Mouse (Mus musculus) liver, embryonic 18 days (tissue): ENCODE measurements around the gene Olfr1239. TPM values are rescaled to one million over a fixed set of nuclear protein-coding genes. Genes with fewer than 3 reads are reported as not detected.

Experiments
- polyA plus RNA-seq: library from polyadenylated mRNA; depleted of rRNA; stranded (reverse); fragments of >200 nt; gene quantifications from 2 replicates; pipeline ENCODE4 v1.2.3, GENCODE M21; 2012; rRNA removed

Gene Olfr1239
- not detected in 2 replicates for polyA plus RNA-seq

DNA sequence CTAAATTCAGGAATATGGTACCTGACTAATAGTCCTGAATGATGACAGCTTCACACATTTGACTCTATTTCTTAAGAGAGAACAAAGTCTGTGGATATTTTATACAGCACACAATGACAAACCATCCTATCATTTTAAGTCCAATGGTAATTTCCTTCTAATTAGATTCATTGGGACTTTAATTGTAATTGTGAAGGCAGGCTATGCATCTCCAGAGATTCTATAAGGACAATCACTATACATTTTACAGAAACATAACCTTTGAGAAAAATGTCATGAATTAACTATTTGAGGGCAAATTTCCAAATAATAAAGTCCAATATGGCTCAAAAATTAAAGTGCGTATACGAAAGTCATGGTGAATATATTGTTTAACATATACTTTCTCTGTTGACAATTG lies at the start of gene Olfr1239:
TSS of gene Olfr1239 (minus strand) at position 101 of the 400 bp plus-strand sequence.

DNA sequence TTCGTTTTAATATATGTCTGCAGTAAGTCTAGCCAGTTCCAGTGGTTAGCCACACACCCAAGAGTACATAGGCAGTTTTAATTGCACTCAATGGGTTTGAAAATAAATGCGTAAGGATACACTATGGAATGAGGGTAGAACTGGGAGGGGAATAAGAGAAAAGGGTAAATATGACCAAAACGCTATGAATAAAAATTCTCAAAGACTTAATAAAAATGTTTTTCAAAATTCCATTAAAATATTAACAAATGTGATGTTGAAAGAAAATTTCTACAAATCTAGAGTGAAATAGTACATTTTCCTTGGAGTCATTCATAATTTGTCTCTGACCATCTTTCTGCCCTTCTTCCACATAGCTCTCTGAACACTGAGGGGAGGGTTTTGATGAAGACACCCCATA lies 22.7 kb upstream of the Olfr1239 start, which contains the start of gene Olfr1240:
TSS of gene Olfr1240 (minus strand) at position 101 of the 400 bp plus-strand sequence.

DNA sequence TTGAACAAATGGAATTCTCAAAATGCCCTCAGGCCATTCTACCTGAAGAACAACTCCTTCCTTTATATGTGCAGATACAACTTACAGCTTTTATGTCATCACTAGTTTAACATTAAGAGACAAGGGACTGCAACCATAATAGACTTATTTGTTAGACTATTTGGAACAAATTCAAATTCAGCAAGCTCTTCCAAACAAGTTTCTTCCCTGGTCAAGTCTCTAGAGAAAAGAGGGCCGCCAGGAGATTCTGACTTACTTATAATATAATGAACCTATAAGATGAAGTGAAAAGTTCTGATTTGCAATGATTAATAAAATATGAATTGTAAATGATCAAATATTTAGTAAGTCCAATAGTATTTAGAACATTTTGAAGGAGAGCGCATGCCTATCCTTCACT lies 10.6 kb downstream of the Olfr1239 start, which contains the start of gene Olfr1238:
TSS of gene Olfr1238 (minus strand) at position 101 of the 400 bp plus-strand sequence.

Other genes with a start within 250 kb of the Olfr1239 start
- gene Olfr1225, start 245.7 kb downstream of the Olfr1239 start, polyA plus RNA-seq = not detected in 2 replicates
- gene Olfr1226, start 220.4 kb downstream of the Olfr1239 start, polyA plus RNA-seq = not detected in 2 replicates
- not detected in 2 replicates for gene Olfr1228, start 166.3 kb downstream of the Olfr1239 start, polyA plus RNA-seq
- not detected in 2 replicates for gene Olfr1229, start 132.4 kb downstream of the Olfr1239 start, polyA plus RNA-seq
- not detected in 2 replicates for gene Olfr1230, start 123.1 kb downstream of the Olfr1239 start, polyA plus RNA-seq
- gene Olfr1231, start 113.3 kb downstream of the Olfr1239 start, polyA plus RNA-seq = not detected in 2 replicates
- gene Olfr1232, start 90.7 kb downstream of the Olfr1239 start, polyA plus RNA-seq = not detected in 2 replicates
- gene Olfr1233, start 78.0 kb downstream of the Olfr1239 start, polyA plus RNA-seq = not detected in 2 replicates
- gene Olfr1234, start 55.5 kb downstream of the Olfr1239 start, polyA plus RNA-seq = not detected in 2 replicates
- not detected in 2 replicates for gene Olfr1238, start 10.7 kb downstream of the Olfr1239 start, polyA plus RNA-seq
- not detected in 2 replicates for gene Olfr1240, start 22.6 kb upstream of the Olfr1239 start, polyA plus RNA-seq
- gene Olfr1241, start 66.7 kb upstream of the Olfr1239 start, polyA plus RNA-seq = not detected in 2 replicates
- gene Olfr1242, start 77.9 kb upstream of the Olfr1239 start, polyA plus RNA-seq = not detected in 2 replicates
- not detected in 2 replicates for gene Olfr1243, start 111.1 kb upstream of the Olfr1239 start, polyA plus RNA-seq
- gene Olfr1245, start 158.0 kb upstream of the Olfr1239 start, polyA plus RNA-seq = not detected in 2 replicates
- gene Olfr1246, start 172.8 kb upstream of the Olfr1239 start, polyA plus RNA-seq = not detected in 2 replicates
- not detected in 2 replicates for gene Olfr1247, start 193.7 kb upstream of the Olfr1239 start, polyA plus RNA-seq
- gene Olfr1248, start 197.8 kb upstream of the Olfr1239 start, polyA plus RNA-seq = not detected in 2 replicates
- not detected in 2 replicates for gene Olfr1249, start 214.6 kb upstream of the Olfr1239 start, polyA plus RNA-seq
- not detected in 2 replicates for gene Olfr1250, start 241.1 kb upstream of the Olfr1239 start, polyA plus RNA-seq